Mouse (Mus musculus) spleen, adult 12 weeks (tissue): ENCODE data around the gene Bpifa5.

Experiments
- DNase-seq: peaks from one replicate; pipeline ENCODE4 v3.0.0; 2022; ENCODE audit warnings: low spot score

Bpifa5 gene

GRCm38 (mm10) chr2:154206908-154207307 is 44.5 kb downstream of the Bpifa5 start:
- no peak for DNase-seq

GRCm38 (mm10) chr2:154209112-154209511 is 46.7 kb downstream of the Bpifa5 start:
- no peak for DNase-seq

GRCm38 (mm10) chr2:154211121-154211520 is 48.7 kb downstream of the Bpifa5 start:
- DNase-seq, result no peak

GRCm38 (mm10) chr2:154211881-154212280 is 49.5 kb downstream of the Bpifa5 start:
- DNase-seq, result no peak

- peak; percentile 24 for DNase-seq
Measured at GRCm38 (mm10) chr2:154215191-154215590, 52.8 kb downstream of the Bpifa5 start.
